28 mouse cellular contexts compared by ENCODE assay signal in the genomic region with DNA sequence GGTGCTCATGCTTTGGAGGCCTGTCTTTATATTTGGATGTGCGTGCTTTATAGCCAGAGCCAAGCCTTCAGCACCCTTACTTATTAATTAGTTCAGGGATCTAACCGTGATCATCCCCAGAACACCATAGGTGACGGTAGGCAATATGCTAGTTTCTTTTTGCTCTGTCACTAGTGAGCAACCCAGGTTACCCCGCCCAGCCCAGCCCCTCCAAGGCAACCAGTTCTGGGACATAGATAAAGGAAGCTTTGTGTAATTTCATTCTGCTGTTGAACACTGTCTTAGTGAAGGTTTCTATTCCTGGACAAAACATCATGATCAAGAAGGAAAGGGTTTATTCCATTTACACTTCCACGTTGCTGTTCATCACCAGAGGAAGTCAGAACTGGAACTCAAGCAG.
DNase-seq lines count a peak whose midpoint lies in the region; ATAC-seq and TF ChIP-seq lines count a peak whose summit lies in the region.
"Had no signal": no experiment of that assay in that cellular context is flagged by ENCODE, and none has a peak within 500 bp of the region (broad histone marks: within the 10 kb centered on the region; RNA-seq: fewer than 3 reads in every experiment).

No protein-coding gene starts in this region.

- 88% methylated on average over 5 of the region's 5 CpGs for WGBS in hindbrain, embryonic 13.5 days
- 82% methylated on average over 5 of the region's 5 CpGs for WGBS in hindbrain, embryonic 16.5 days
- WGBS in intestine, postnatal 0 days, result 51% methylated on average over 5 of the region's 5 CpGs
- WGBS in liver, embryonic 15.5 days (ENCODE audit: insufficient replicate concordance), result 32% methylated on average over 5 of the region's 5 CpGs

- no peaks in the 10 kb centered on the region for H3K27me3 ChIP-seq in hindbrain, embryonic 13.5 days
- H3K27me3 ChIP-seq in hindbrain, embryonic 16.5 days (replicated peaks; ENCODE audit: control insufficient read depth, insufficient read depth, low read length), result no peaks in the 10 kb centered on the region
- no peaks in the 10 kb centered on the region for H3K27me3 ChIP-seq in intestine, postnatal 0 days (replicated peaks; ENCODE audit: control insufficient read depth, insufficient read depth, low read length)
- H3K27me3 ChIP-seq in liver, embryonic 15.5 days, result no peaks in the 10 kb centered on the region
- H3K27me3 ChIP-seq: forebrain, embryonic 13.5 days; heart, embryonic 13.5 days; kidney, embryonic 15.5 days; neural tube, embryonic 13.5 days; Patski had no signal

- no peak overlapping the region for H3K9ac ChIP-seq in hindbrain, embryonic 13.5 days
- no peak overlapping the region for H3K9ac ChIP-seq in hindbrain, embryonic 16.5 days (ENCODE audit: low read depth, low read length)
- H3K9ac ChIP-seq in intestine, postnatal 0 days (ENCODE audit: low read depth, low read length), result no peak overlapping the region
- H3K9ac ChIP-seq in liver, embryonic 15.5 days, result 0 out of 2 replicates have a peak overlapping the region, but pooled peaks have one; percentile 15
- H3K9ac ChIP-seq: forebrain, embryonic 13.5 days; heart, embryonic 13.5 days; kidney, embryonic 15.5 days; neural tube, embryonic 13.5 days had no signal

- H3K4me2 ChIP-seq in hindbrain, embryonic 13.5 days, result no peak overlapping the region
- no peak overlapping the region for H3K4me2 ChIP-seq in hindbrain, embryonic 16.5 days (ENCODE audit: low read length)
- no peak overlapping the region for H3K4me2 ChIP-seq in intestine, postnatal 0 days (replicated peaks; ENCODE audit: low read depth)
- peak overlapping the region; percentile 54 for H3K4me2 ChIP-seq in liver, embryonic 15.5 days
- H3K4me2 ChIP-seq: forebrain, embryonic 13.5 days; heart, embryonic 13.5 days; kidney, embryonic 15.5 days; neural tube, embryonic 13.5 days had no signal

- DNase-seq in cerebellum, postnatal 14 days, result no peak
- DNase-seq in lung, postnatal 36 days, result no peak
- DNase-seq in thymus, postnatal 36 days, result no peak
- DNase-seq: cerebellum, adult 11 months; cerebellum, adult 9-11 months; heart, adult 11 months; heart, postnatal 14 days; kidney, postnatal 4 days; layer of hippocampus, adult 9-11 months; retina, postnatal 1 day; right cerebral cortex, postnatal 25 days; spleen, adult 18-20 months had no signal

- H3K4me3 ChIP-seq in hindbrain, embryonic 13.5 days, result no peak overlapping the region
- no peak overlapping the region for H3K4me3 ChIP-seq in hindbrain, embryonic 16.5 days (ENCODE audit: low read length)
- no peak overlapping the region for H3K4me3 ChIP-seq in brown adipose tissue, adult 24 weeks (ENCODE audit: insufficient read depth, low read depth, low read length)
- H3K4me3 ChIP-seq in intestine, postnatal 0 days (ENCODE audit: low read depth, low read length), result no peak overlapping the region
- H3K4me3 ChIP-seq in liver, embryonic 15.5 days (replicated peaks), result no peak overlapping the region
- H3K4me3 ChIP-seq: forebrain, embryonic 13.5 days; heart, embryonic 13.5 days; kidney, embryonic 15.5 days; left cerebral cortex, adult 2 months; midbrain, embryonic 10.5 days; myocyte; neural tube, embryonic 13.5 days had no signal

- no peaks in the 10 kb centered on the region for H3K9me3 ChIP-seq in hindbrain, embryonic 13.5 days
- H3K9me3 ChIP-seq in hindbrain, embryonic 16.5 days (ENCODE audit: control insufficient read depth, low read length), result no peaks in the 10 kb centered on the region
- no peaks in the 10 kb centered on the region for H3K9me3 ChIP-seq in intestine, postnatal 0 days (ENCODE audit: control insufficient read depth)
- H3K9me3 ChIP-seq in liver, embryonic 15.5 days (replicated peaks), result no peaks in the 10 kb centered on the region
- H3K9me3 ChIP-seq: forebrain, embryonic 13.5 days; heart, embryonic 13.5 days; kidney, embryonic 15.5 days; midbrain, embryonic 10.5 days; neural tube, embryonic 13.5 days had no signal

- H3K4me1 ChIP-seq in hindbrain, embryonic 13.5 days (replicated peaks), result peaks cover 73% of the 10 kb centered on the region
- peaks cover 24% of the 10 kb centered on the region for H3K4me1 ChIP-seq in hindbrain, embryonic 16.5 days (ENCODE audit: control insufficient read depth, insufficient read depth, low read depth, low read length)
- peaks cover 16% of the 10 kb centered on the region for H3K4me1 ChIP-seq in brown adipose tissue, adult 24 weeks (ENCODE audit: control insufficient read depth, insufficient read depth, insufficient read length, low read length)
- peaks cover 2% of the 10 kb centered on the region for H3K4me1 ChIP-seq in intestine, postnatal 0 days (replicated peaks; ENCODE audit: control insufficient read depth, insufficient read depth, low read length)
- peaks cover 99% of the 10 kb centered on the region for H3K4me1 ChIP-seq in liver, embryonic 15.5 days (replicated peaks)

- ATAC-seq in hindbrain, embryonic 13.5 days (ENCODE audit: low FRiP score), result no peak
- ATAC-seq in hindbrain, embryonic 16.5 days, result no peak
- no peak for ATAC-seq in intestine, postnatal 0 days
- ATAC-seq in liver, embryonic 15.5 days (ENCODE audit: insufficient read depth), result no peak
- ATAC-seq: CD4-positive, CD25-positive, alpha-beta regulatory T cell, adult 4 months; forebrain, embryonic 13.5 days; lung, postnatal 0 days; midbrain, embryonic 16.5 days; Patski had no signal

- peaks cover 6% of the 10 kb centered on the region for H3K36me3 ChIP-seq in hindbrain, embryonic 13.5 days
- H3K36me3 ChIP-seq in hindbrain, embryonic 16.5 days (ENCODE audit: control insufficient read depth, insufficient read depth, low read length), result no peaks in the 10 kb centered on the region
- H3K36me3 ChIP-seq in intestine, postnatal 0 days (ENCODE audit: control insufficient read depth, insufficient read depth), result peaks cover 7% of the 10 kb centered on the region; the same call in 1 of the 2 replicates
- H3K36me3 ChIP-seq in liver, embryonic 15.5 days (replicated peaks), result peaks cover 13% of the 10 kb centered on the region

- no peak for TF ChIP-seq CTCF in intestine, postnatal 0 days (IDR thresholded peaks at IDR 0.05; ENCODE audit: low read depth)

- peak overlapping the region; percentile 23; the same call in 1 of the 2 replicates for H3K27ac ChIP-seq in hindbrain, embryonic 13.5 days
- H3K27ac ChIP-seq in hindbrain, embryonic 16.5 days (ENCODE audit: low read depth, low read length), result no peak overlapping the region
- H3K27ac ChIP-seq in brown adipose tissue, adult 24 weeks (replicated peaks; ENCODE audit: low read depth, low read length), result peak overlapping the region; percentile 46; the same call in 1 of the 2 replicates
- H3K27ac ChIP-seq in intestine, postnatal 0 days (ENCODE audit: low read depth, low read length), result peak overlapping the region; percentile 72
- peak overlapping the region; percentile 81 for H3K27ac ChIP-seq in liver, embryonic 15.5 days (replicated peaks)
- H3K27ac ChIP-seq: forebrain, embryonic 13.5 days; heart, embryonic 13.5 days; kidney, embryonic 15.5 days; left cerebral cortex, adult 2 months; midbrain, embryonic 10.5 days; neural tube, embryonic 13.5 days had no signal
